Mouse (Mus musculus) E14TG2a.4 (cell line): ENCODE measurements around the gene Rnf2.

Source experiments
- H3K27me3 ChIP-seq: 2 replicates; pipeline ENCODE4 v1.6.1; 2014; ENCODE audit warnings: low read length, control low read depth; ENCODE audit not compliant: insufficient read depth
- H3K36me3 ChIP-seq: 2 replicates; pipeline ENCODE4 v1.6.1; 2014; ENCODE audit warnings: low read length, control low read depth; ENCODE audit not compliant: insufficient read depth
- H3K4me1 ChIP-seq: replicated peaks from 2 replicates; pipeline ENCODE4 v1.6.1; 2014; ENCODE audit warnings: low read depth, low read length, control low read depth
- H3K4me3 ChIP-seq: replicated peaks from 2 replicates; pipeline ENCODE4 v1.5.1; 2014; ENCODE audit warnings: mild to moderate bottlenecking, low read length
- H3K9me3 ChIP-seq: 2 replicates; pipeline ENCODE4 v1.6.1; 2014; ENCODE audit warnings: low read length, control low read depth
- CTCF ChIP-seq: conservative IDR thresholded peaks from 2 replicates; pipeline ENCODE4 v1.5.1; 2014; ENCODE audit warnings: low read length
- NANOG ChIP-seq: IDR thresholded peaks from 2 replicates; pipeline ENCODE4 v1.6.1; 2014; ENCODE audit warnings: borderline replicate concordance, low read length, mixed read lengths
- POU5F1 ChIP-seq: IDR thresholded peaks from 2 replicates; pipeline ENCODE4 v1.6.1; 2014; ENCODE audit warnings: low read length, borderline replicate concordance

Gene Rnf2

GRCm38 (mm10) chr1:151471429-151471828, 29.3 kb downstream of the Rnf2 start:
- Histone ChIP-seq H3K27me3 (no peaks in the 10 kb centered on the region), H3K9me3 (no peaks in the 10 kb centered on the region), H3K4me3 (no peak overlapping the region), H3K4me1 (peaks cover 46% of the 10 kb centered on the region), H3K36me3 (peaks cover 82% of the 10 kb centered on the region)
- TF ChIP-seq CTCF (no peak), NANOG (no peak), POU5F1 (no peak)

GRCm38 (mm10) chr1:151466571-151466970, 34.2 kb downstream of the Rnf2 start:
- peaks cover 41% of the 10 kb centered on the region for H3K4me1 ChIP-seq
- peaks cover 39% of the 10 kb centered on the region for H3K36me3 ChIP-seq
- no peak overlapping the region for H3K4me3 ChIP-seq
- no peak for TF ChIP-seq CTCF
- TF ChIP-seq NANOG = no peak
- TF ChIP-seq POU5F1 = no peak
- no peaks in the 10 kb centered on the region for H3K27me3 ChIP-seq
- H3K9me3 ChIP-seq = no peaks in the 10 kb centered on the region

GRCm38 (mm10) chr1:151464914-151465313, 35.8 kb downstream of the Rnf2 start:
- H3K27me3 ChIP-seq = no peaks in the 10 kb centered on the region

GRCm38 (mm10) chr1:151461265-151461664, 39.5 kb downstream of the Rnf2 start:
- Histone ChIP-seq H3K4me1 (peaks cover 19% of the 10 kb centered on the region), H3K27me3 (no peaks in the 10 kb centered on the region), H3K36me3 (peaks cover 33% of the 10 kb centered on the region), H3K9me3 (no peaks in the 10 kb centered on the region), H3K4me3 (no peak overlapping the region)
- TF ChIP-seq POU5F1 = no peak
- TF ChIP-seq NANOG = no peak
- TF ChIP-seq CTCF = peak; percentile 47

More at GRCm38 (mm10) chr1:151464914-151465313, 35.8 kb downstream of the Rnf2 start:
- H3K36me3 ChIP-seq = peaks cover 26% of the 10 kb centered on the region
- peaks cover 40% of the 10 kb centered on the region for H3K4me1 ChIP-seq
- TF ChIP-seq NANOG = no peak
- no peak for TF ChIP-seq POU5F1
- TF ChIP-seq CTCF = no peak
- H3K4me3 ChIP-seq = no peak overlapping the region
- no peaks in the 10 kb centered on the region for H3K9me3 ChIP-seq

GRCm38 (mm10) chr1:151457087-151457486, 43.7 kb downstream of the Rnf2 start:
- Histone ChIP-seq H3K4me1 (peaks cover 8% of the 10 kb centered on the region), H3K4me3 (no peak overlapping the region), H3K9me3 (no peaks in the 10 kb centered on the region), H3K36me3 (peaks cover 56% of the 10 kb centered on the region), H3K27me3 (no peaks in the 10 kb centered on the region)
- TF ChIP-seq NANOG (no peak), POU5F1 (no peak), CTCF (no peak)

GRCm38 (mm10) chr1:151451946-151452345, 48.8 kb downstream of the Rnf2 start:
- Histone ChIP-seq H3K4me3 (no peak overlapping the region), H3K9me3 (no peaks in the 10 kb centered on the region), H3K36me3 (peaks cover 63% of the 10 kb centered on the region), H3K4me1 (peaks cover under 1% of the 10 kb centered on the region; the same call in 1 of the 2 replicates), H3K27me3 (no peaks in the 10 kb centered on the region)
- no peak for TF ChIP-seq NANOG
- no peak for TF ChIP-seq CTCF
- no peak for TF ChIP-seq POU5F1

- no peak for TF ChIP-seq NANOG
- TF ChIP-seq POU5F1 = no peak
- TF ChIP-seq CTCF = no peak
- no peaks in the 10 kb centered on the region for H3K9me3 ChIP-seq
- no peaks in the 10 kb centered on the region for H3K27me3 ChIP-seq
- no peak overlapping the region for H3K4me3 ChIP-seq
- peaks cover 67% of the 10 kb centered on the region for H3K36me3 ChIP-seq
- no peaks in the 10 kb centered on the region for H3K4me1 ChIP-seq
Observed at GRCm38 (mm10) chr1:151450851-151451250, 49.9 kb downstream of the Rnf2 start.

- Histone ChIP-seq H3K4me3 (no peak overlapping the region), H3K36me3 (peaks cover 77% of the 10 kb centered on the region)
- TF ChIP-seq POU5F1 (no peak), CTCF (no peak), NANOG (no peak)
Observed at GRCm38 (mm10) chr1:151449866-151450265, 50.9 kb downstream of the Rnf2 start.

GRCm38 (mm10) chr1:151435431-151435830, 65.3 kb downstream of the Rnf2 start:
- TF ChIP-seq POU5F1 (no peak), CTCF (no peak)
- H3K36me3 ChIP-seq = peaks cover 66% of the 10 kb centered on the region
- H3K4me1 ChIP-seq = peaks cover 8% of the 10 kb centered on the region
- H3K4me3 ChIP-seq = no peak overlapping the region
- H3K9me3 ChIP-seq = no peaks in the 10 kb centered on the region
- H3K27me3 ChIP-seq = no peaks in the 10 kb centered on the region

More at GRCm38 (mm10) chr1:151449866-151450265, 50.9 kb downstream of the Rnf2 start:
- Histone ChIP-seq H3K9me3 (no peaks in the 10 kb centered on the region), H3K4me1 (no peaks in the 10 kb centered on the region), H3K27me3 (no peaks in the 10 kb centered on the region)

- peaks cover 16% of the 10 kb centered on the region for H3K36me3 ChIP-seq
- H3K9me3 ChIP-seq = no peaks in the 10 kb centered on the region
- no peaks in the 10 kb centered on the region for H3K27me3 ChIP-seq
- H3K4me3 ChIP-seq = peak overlapping the region; percentile 96
- TF ChIP-seq CTCF = no peak
- TF ChIP-seq NANOG = no peak
- no peak for TF ChIP-seq POU5F1
- H3K4me1 ChIP-seq = peaks cover 31% of the 10 kb centered on the region
Observed at GRCm38 (mm10) chr1:151429316-151429715, 71.4 kb downstream of the Rnf2 start.
